Mouse (Mus musculus) lung, embryonic 16.5 days (tissue): Measurements from ENCODE around the gene Oxnad1. TPM values are rescaled to one million over a fixed set of nuclear protein-coding genes. Genes with fewer than 3 reads are reported as not detected.

Experiments
- ATAC-seq: fragments of 200-750 bp; cut with Nextera tagmentation; 2 replicates; pipeline ENCODE4 v1.8.0; 2017; ENCODE audit warnings: low read depth, mild to moderate bottlenecking, moderate library complexity
- H3K27ac ChIP-seq: fragments of 300-500 bp; sonication (generic); 2 replicates; pipeline ENCODE4 v1.5.1; 2014; ENCODE audit warnings: mild to moderate bottlenecking, control low read depth, low read length
- H3K27me3 ChIP-seq: fragments of 300-500 bp; sonication (generic); 2 replicates; pipeline ENCODE4 v1.6.1; 2014; ENCODE audit warnings: low read depth, low read length, mixed read lengths; ENCODE audit not compliant: control insufficient read depth, insufficient read depth
- H3K36me3 ChIP-seq: fragments of 300-500 bp; sonication (generic); 2 replicates; pipeline ENCODE4 v1.6.1; 2014; ENCODE audit warnings: low read length; ENCODE audit not compliant: control insufficient read depth, insufficient read depth
- H3K4me1 ChIP-seq: fragments of 300-500 bp; sonication (generic); replicated peaks from 2 replicates; pipeline ENCODE4 v1.6.1; 2014; ENCODE audit warnings: low read length, mixed read lengths; ENCODE audit not compliant: control insufficient read depth, insufficient read depth
- H3K4me2 ChIP-seq: fragments of 300-500 bp; sonication (generic); 2 replicates; pipeline ENCODE4 v1.6.1; 2014; ENCODE audit warnings: low read depth, low read length, control low read depth
- H3K4me3 ChIP-seq: fragments of 300-500 bp; sonication (generic); 2 replicates; pipeline ENCODE4 v1.5.1; 2014; ENCODE audit warnings: mild to moderate bottlenecking, low read length, control low read depth
- H3K9ac ChIP-seq: fragments of 300-500 bp; sonication (generic); 2 replicates; pipeline ENCODE4 v1.6.1; 2014; ENCODE audit warnings: low read length, control low read depth
- H3K9me3 ChIP-seq: fragments of 300-500 bp; sonication (generic); 2 replicates; pipeline ENCODE4 v1.6.1; 2016; ENCODE audit warnings: low read length; ENCODE audit not compliant: control insufficient read depth
- WGBS: fragments of 180-500 bp; shearing (Covaris S2); extraction: QIAGEN DNeasy Blood & Tissue Kit; methylation state at CpG from one replicate; pipeline ENCODE4 v1.1.7; 2014; 5-methylcytosine and 5-hydroxymethylcytosine counted together
- polyA plus RNA-seq: library from polyadenylated mRNA; unstranded; fragments of >200 nt; fragmentation: Nextera tagmentation; extraction: Ambion mirVana; gene quantifications from 2 replicates; pipeline ENCODE4 v1.2.1, GENCODE M21; 2015

Gene Oxnad1
- polyA plus RNA-seq, 1 experiment from 2014 or later, result 18.6 TPM

DNA sequence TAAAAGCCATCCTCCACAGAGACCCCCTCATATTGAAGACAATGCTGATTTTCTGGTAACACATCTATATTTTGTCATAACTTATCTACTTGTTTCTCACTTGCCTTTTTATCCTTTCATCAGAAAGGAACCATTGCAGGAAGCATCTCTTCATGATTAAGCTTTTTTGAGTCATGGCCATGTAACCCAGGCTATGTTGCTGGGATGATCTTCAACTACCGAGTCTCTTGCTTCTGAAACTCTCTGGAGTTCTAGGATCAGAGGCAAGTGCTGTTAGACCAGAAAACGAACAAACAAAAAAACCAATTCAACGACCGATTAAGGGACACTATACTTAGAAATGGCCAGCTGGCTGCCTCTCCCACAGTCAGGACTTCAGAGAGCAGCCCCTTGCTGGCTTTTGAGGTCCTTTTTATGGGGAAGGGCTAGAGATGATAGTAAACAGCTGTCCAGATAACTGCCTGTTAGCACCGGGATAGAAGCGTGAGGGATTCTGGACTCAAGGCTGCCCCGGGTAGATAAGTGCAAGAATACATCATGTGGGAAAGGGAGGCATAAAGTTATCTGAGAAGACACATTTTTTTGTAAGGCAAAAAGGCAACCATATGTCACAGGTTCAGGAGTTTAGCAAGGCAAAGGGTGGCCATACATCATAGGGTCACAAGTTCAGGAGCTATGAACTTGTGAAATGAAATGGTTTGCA lies 60.8 kb downstream of the Oxnad1 start:
- H3K27ac ChIP-seq, result no peak overlapping the region
- no peak overlapping the region for H3K4me3 ChIP-seq

DNA sequence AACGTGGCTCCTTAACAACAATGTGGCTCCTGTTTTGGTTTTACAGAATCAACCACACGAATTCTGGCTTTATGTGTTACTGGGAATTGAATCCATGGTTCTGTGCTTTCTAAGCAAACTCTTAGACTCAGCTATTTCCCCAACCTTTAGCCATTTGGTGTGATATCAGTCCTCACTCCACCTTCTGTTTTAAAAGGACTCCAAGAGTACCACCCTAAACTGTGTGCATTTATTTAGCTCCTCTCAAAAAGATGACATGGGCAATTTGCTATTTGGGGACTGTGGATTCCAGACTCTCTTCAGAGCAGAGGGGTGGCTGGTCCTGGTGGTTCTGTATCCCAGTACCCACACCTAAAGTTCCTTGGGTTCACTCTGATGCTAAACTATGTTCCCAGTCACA lies 61.4 kb downstream of the Oxnad1 start:
- Histone ChIP-seq H3K36me3 (no peaks in the 10 kb centered on the region), H3K4me1 (no peaks in the 10 kb centered on the region), H3K27ac (no peak overlapping the region), H3K9me3 (no peaks in the 10 kb centered on the region; the same call in 1 of the 2 replicates), H3K4me2 (no peak overlapping the region), H3K4me3 (no peak overlapping the region), H3K27me3 (no peaks in the 10 kb centered on the region), H3K9ac (no peak overlapping the region)
- ATAC-seq, result no peak
- 45% methylated on average over 2 of the region's 2 CpGs for WGBS

More for the DNA sequence above, 60.8 kb downstream of the Oxnad1 start:
- 59% methylated on average over 7 of the region's 7 CpGs for WGBS
- H3K4me1 ChIP-seq, result no peaks in the 10 kb centered on the region
- no peak overlapping the region for H3K4me2 ChIP-seq
- H3K9me3 ChIP-seq, result no peaks in the 10 kb centered on the region; the same call in 1 of the 2 replicates
- H3K9ac ChIP-seq, result no peak overlapping the region
- H3K36me3 ChIP-seq, result no peaks in the 10 kb centered on the region
- ATAC-seq, result 0 out of 2 replicates have a peak, but pooled peaks have one; percentile 15
- H3K27me3 ChIP-seq, result no peaks in the 10 kb centered on the region

GRCm38 (mm10) chr14:32150872-32151271 lies 65.7 kb downstream of the Oxnad1 start:
- H3K36me3 ChIP-seq, result no peaks in the 10 kb centered on the region
- H3K4me1 ChIP-seq, result no peaks in the 10 kb centered on the region
- no peak overlapping the region for H3K9ac ChIP-seq
- no peak for ATAC-seq
- 88% methylated on average over 2 of the region's 2 CpGs for WGBS
- H3K27ac ChIP-seq, result no peak overlapping the region
- H3K4me3 ChIP-seq, result no peak overlapping the region
- no peaks in the 10 kb centered on the region for H3K27me3 ChIP-seq
- H3K4me2 ChIP-seq, result no peak overlapping the region
- H3K9me3 ChIP-seq, result no peaks in the 10 kb centered on the region; the same call in 1 of the 2 replicates

GRCm38 (mm10) chr14:32152243-32152965 lies 67.2 kb downstream of the Oxnad1 start:
- 88% methylated on average over 18 of the region's 18 CpGs for WGBS

More at GRCm38 (mm10) chr14:32152243-32152965, 67.2 kb downstream of the Oxnad1 start:
- Histone ChIP-seq H3K4me1 (no peaks in the 10 kb centered on the region), H3K9ac (no peak overlapping the region), H3K9me3 (no peaks in the 10 kb centered on the region), H3K4me2 (no peak overlapping the region), H3K27me3 (no peaks in the 10 kb centered on the region), H3K36me3 (no peaks in the 10 kb centered on the region), H3K27ac (no peak overlapping the region), H3K4me3 (no peak overlapping the region)
- ATAC-seq, result no peak

Other genes starting within 250 kb of the Oxnad1 start
- gene Galnt15, start 56.4 kb upstream of the Oxnad1 start, polyA plus RNA-seq, result 0.15 and 0.31 TPM in 2 replicates
- 76.6 and 77.1 TPM in 2 replicates for gene Dph3, start 355 bp downstream of the Oxnad1 start, polyA plus RNA-seq
- gene Msmb, start 56.6 kb downstream of the Oxnad1 start, polyA plus RNA-seq, result not detected in 2 replicates
- gene Ncoa4, start 74.5 kb downstream of the Oxnad1 start, polyA plus RNA-seq, result 106 and 108 TPM in 2 replicates
- gene Timm23, start 116.5 kb downstream of the Oxnad1 start, polyA plus RNA-seq, result 208 and 224 TPM in 2 replicates
- 29.9 and 32.9 TPM in 2 replicates for gene Parg, start 116.6 kb downstream of the Oxnad1 start, polyA plus RNA-seq
- 7.8 and 8.8 TPM in 2 replicates for gene Ogdhl, start 236.6 kb downstream of the Oxnad1 start, polyA plus RNA-seq